Mouse (Mus musculus): ENCODE data around the gene Tango2.

The Tango2 gene

DNA sequence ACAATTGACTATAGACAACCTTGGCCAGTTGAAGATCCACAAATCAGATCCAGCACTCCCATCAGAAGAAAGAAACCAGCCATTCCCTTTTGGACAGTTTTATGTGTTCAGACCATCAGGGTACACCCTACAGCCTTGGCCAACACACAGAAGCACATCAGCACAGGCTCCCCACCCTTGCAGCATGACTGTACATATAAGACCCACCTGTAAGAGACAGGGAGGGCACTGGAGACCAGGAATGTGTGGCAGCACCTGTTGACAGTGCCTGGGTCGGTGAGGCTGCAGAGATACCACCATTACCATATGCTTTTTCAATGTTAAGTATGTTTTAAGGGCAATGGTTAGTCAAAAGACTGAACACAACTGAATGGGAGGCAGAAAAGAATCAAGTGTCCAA is 94.0 kb downstream of the Tango2 start:
- DNase-seq (ENCODE audit: low read depth, low spot score), result no peak

DNA sequence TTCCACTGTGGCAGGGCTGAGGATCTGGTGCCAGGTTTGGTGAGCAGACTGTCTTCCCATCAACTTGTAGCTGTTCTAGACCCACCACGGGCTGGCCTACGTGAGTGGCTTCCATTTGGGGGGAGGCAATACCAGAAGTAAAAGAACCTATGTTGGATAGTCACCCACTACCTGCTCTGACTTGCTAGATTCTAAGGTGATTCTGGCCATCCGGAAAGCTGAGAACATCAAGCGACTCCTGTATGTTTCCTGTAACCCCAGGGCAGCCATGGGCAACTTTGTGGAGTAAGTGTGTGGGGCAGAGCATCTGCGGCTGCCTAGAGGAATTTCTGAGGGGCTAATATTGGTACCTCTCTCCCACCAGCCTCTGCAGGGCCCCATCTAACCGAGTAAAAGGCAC is 95.2 kb downstream of the Tango2 start:
- no peak for DNase-seq (ENCODE audit: low read depth, low spot score)

DNA sequence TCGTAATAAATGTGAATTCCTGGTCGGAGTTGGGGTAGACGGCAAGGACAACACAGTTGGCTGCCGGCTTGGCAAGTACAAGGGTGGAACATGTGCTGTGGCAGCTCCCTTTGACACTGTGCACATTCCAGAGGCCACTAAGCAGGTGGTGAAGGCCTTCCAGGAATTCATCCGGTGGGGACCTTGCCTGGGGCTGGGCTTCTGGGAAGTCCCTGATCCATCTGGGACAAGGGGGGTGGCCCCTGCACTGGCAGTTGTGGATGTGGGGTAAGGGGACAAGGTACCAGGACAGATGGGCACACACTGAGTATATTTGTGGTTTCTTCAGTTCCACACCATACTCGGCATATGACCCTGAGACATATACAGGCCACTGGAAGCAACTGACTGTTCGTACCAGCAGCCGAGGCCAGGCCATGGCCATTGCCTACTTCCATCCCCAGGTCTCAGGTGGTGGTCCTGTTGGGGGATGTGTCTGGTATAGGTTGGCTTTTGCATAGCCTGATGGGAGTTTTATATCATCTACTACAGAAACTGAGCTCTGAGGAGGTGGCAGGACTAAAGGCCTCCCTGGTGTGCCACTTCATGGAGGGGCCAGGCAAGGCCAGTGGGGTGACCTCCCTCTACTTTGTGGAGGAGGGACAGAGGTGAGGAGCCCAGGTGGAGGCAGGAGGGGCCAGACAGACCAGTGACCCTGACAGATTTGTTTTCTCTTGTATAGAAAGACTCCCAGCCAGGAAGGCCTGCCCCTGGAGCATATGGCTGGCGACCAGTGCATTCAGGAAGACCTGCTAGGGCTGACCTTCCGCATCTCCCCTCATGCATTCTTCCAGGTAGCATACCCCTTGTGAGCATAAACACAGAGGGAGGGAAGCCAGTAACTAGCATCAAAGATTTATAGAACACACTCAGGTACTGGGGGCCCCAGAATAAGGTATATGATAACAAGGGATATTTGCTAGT is 96.8 kb downstream of the Tango2 start:
- DNase-seq (ENCODE audit: low read depth, low spot score), result no peak
